Mouse (Mus musculus) spleen, adult 10 weeks (tissue): ENCODE results near the gene 6430571L13Rik. TPM values are rescaled to one million over a fixed set of nuclear protein-coding genes. Genes with fewer than 3 reads are reported as not detected.

Source experiments
- polyA plus RNA-seq: library from polyadenylated mRNA; stranded (reverse); fragments of 350-450 nt; fragmentation: Illumina TruSeq; extraction: RNeasy Lipid Tissue Mini Kit (QIAGEN cat#74804); gene quantifications from one replicate; pipeline ENCODE4 v1.2.3, GENCODE M21; 2015; ENCODE audit warnings: low replicate concordance; ENCODE audit not compliant: insufficient read depth

The 6430571L13Rik gene
- 0.30 TPM for polyA plus RNA-seq

DNA sequence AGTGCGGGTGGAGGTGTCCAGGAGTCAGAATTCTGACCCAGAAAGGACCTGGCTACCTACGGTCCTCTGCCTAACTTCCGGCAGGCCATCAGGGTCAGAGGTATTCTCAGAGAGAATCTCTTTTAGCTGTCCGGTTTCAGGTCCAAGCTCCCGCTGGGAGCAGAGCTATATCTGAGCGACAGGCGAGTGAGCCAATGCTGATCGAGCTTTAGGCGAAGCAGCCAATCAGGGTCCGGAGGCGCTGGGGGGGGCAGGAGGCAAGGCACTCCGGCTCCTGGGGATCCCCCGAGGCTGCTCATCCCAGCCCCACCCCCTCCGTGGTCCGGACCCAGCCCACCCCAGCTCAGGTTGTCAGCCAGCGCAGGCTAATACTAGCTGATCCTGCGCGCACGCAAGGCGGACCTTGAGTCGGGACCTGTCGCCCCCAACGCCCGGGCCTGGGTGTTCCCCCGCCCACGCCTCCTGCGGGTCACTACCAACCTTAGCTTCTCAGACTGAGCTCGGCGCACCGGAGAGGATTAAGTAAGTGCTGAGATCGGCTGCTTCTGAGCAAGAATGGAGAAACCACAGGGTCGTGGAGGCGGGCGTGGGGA, at the start of gene 6430571L13Rik:
TSS of gene 6430571L13Rik (plus strand) at position 336 of the 593 bp plus-strand sequence.

DNA sequence AAGGTAGTCTGAATTCAATTTTAAA, 44.6 kb upstream of the 6430571L13Rik start, which contains the start of gene Cish:
TSS of gene Cish (plus strand) at position 11 of the 25 bp plus-strand sequence.

DNA sequence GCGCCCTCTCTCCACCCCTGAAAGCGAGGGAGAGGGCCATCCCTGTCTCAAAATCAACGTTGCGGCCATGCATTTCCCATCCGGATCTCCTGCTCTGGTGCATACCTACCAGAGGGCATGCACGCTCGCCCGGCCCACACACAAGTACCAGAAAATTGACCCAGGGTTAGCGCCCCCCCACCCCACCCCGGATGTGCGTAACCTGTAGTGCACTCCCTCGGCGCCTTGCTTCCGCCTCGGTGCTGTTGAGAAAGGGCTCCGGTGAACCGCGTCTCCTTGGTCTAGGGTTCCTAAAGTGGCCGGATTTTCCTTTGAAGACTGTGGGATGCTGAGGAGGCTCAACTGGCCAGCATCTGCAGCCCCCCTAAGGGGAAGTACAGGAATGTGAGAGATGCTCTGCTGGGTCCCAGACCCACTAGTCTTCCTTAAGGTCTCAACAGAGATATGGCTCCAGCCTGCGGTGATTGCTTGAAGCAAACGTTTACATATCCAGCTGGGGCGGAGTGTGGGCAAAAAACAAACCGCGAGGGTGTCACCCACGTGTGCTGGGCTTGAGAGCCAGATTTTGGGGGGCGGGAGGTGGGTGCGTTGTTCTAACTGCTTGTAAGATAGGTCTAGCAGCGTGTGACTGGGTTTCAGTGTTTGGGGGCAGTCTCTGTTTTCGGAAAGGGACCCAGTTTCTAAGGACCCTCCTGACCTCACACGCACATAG, 2.1 kb upstream of the 6430571L13Rik start, which contains the start of gene Hemk1:
TSS of gene Hemk1 (minus strand) at position 179 of the 712 bp plus-strand sequence.

DNA sequence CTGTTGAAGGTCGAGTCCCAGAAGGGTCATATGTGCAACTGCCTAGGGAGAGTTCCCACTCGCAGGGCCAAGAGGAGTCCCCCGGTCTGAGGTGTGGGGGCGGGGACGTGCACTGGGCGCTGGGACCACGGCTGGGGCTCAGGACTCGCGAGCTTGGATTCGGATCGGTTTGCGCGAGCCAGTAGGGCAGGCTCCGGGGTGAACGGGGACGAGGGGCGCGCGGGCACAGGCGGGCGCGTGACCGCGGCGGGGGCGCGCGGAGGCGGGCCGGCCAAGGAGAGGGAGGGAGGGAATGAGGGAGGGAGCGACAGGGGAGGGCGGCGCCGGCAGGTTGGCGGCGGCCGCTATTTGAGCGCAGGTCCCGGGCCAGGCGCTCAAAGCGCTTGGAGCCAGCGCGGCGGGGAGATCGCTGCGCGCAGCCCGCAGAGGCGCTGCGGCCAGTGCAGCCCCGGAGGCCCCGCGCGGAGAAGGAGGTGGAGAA, 59.1 kb downstream of the 6430571L13Rik start, which contains the start of gene Cacna2d2:
TSS of gene Cacna2d2 (plus strand) at position 122 of the 481 bp plus-strand sequence.

Other genes starting within 250 kb of the 6430571L13Rik start
- 0.41 TPM for gene Dock3, start 108.7 kb upstream of the 6430571L13Rik start, polyA plus RNA-seq
- 29.4 TPM for gene Mapkapk3, start 50.7 kb upstream of the 6430571L13Rik start, polyA plus RNA-seq
- gene Cish, start 44.6 kb upstream of the 6430571L13Rik start, polyA plus RNA-seq: 3.9 TPM
- gene Hemk1, start 2.3 kb upstream of the 6430571L13Rik start, polyA plus RNA-seq: 12.2 TPM
- gene Cacna2d2, start 59.0 kb downstream of the 6430571L13Rik start, polyA plus RNA-seq: 0.33 TPM
- gene Tmem115, start 193.3 kb downstream of the 6430571L13Rik start, polyA plus RNA-seq: 5.3 TPM
- gene Cyb561d2, start 201.6 kb downstream of the 6430571L13Rik start, polyA plus RNA-seq: 11.6 TPM
- gene Nprl2, start 201.6 kb downstream of the 6430571L13Rik start, polyA plus RNA-seq: 20.9 TPM
- gene Zmynd10, start 206.7 kb downstream of the 6430571L13Rik start, polyA plus RNA-seq: 0.14 TPM
- 39.0 TPM for gene Rassf1, start 211.0 kb downstream of the 6430571L13Rik start, polyA plus RNA-seq
- gene Tusc2, start 222.7 kb downstream of the 6430571L13Rik start, polyA plus RNA-seq: 30.9 TPM
- 3.6 TPM for gene Hyal2, start 227.3 kb downstream of the 6430571L13Rik start, polyA plus RNA-seq
- gene Hyal1, start 236.3 kb downstream of the 6430571L13Rik start, polyA plus RNA-seq: 4.6 TPM
- gene Naa80, start 238.3 kb downstream of the 6430571L13Rik start, polyA plus RNA-seq: 2.7 TPM
- 0.12 TPM for gene Hyal3, start 240.2 kb downstream of the 6430571L13Rik start, polyA plus RNA-seq
- gene Ifrd2, start 247.0 kb downstream of the 6430571L13Rik start, polyA plus RNA-seq: 38.0 TPM